In the genomic region with DNA sequence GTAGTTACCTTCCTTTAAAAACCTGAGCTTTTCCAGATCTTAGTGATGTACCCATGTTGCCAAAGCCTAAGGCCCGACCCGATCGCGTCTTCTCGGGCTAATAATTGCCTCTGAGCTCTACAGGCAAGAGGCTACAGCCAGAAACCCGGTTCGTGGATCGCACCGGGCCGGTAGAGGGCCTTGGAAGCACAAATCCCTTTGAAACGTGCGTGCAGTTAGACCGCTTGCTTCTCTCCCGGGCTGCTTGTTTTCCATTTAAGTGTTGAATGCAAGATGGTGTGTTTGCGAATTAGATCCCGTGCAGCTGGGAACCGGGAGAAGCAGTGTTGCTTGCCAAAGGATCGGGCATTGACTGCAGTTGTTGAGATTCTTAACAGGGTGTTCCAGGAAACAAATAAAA, we compare ENCODE assay signal across 8 mouse cellular contexts. TPM values are rescaled to one million over a fixed set of nuclear protein-coding genes. Genes with fewer than 3 reads are reported as not detected.
DNase-seq lines count a peak whose midpoint lies in the region; ATAC-seq and TF ChIP-seq lines count a peak whose summit lies in the region.

No protein-coding gene starts in this region.

- DNase-seq in Muller cell, postnatal 12 days (ENCODE audit: inconsistent ontology term) = peak; percentile 80
- DNase-seq in cerebellum, adult 2 months = peak; percentile 77 to 80
- peak; percentile 27 to 65 for DNase-seq in frontal cortex, adult 2 months (ENCODE audit: extremely low spot score in 1 of 2, low spot score in 1 of 2)
- DNase-seq in hindbrain, embryonic 11.5 days (ENCODE audit: low spot score) = peak; percentile 58
- peak; percentile 44 to 72 for DNase-seq in layer of hippocampus, postnatal 10 days (ENCODE audit: low spot score in 2 of 2)
- DNase-seq in lung, postnatal 0 days (ENCODE audit: low spot score) = peak; percentile 69
- DNase-seq in retina, embryonic 14.5 days (ENCODE audit: low spot score) = peak; percentile 64
- DNase-seq in urinary bladder, postnatal 25 days (ENCODE audit: low spot score) = peak; percentile 39

- no peak; the same call in 1 of the 2 replicates for TF ChIP-seq CTCF in cerebellum, adult 2 months (IDR thresholded peaks at IDR 0.05; ENCODE audit: borderline replicate concordance, insufficient read depth, low read depth, low read length)
- TF ChIP-seq CTCF in lung, postnatal 0 days (IDR thresholded peaks at IDR 0.05) = peak; percentile 52

- peak overlapping the region; percentile 71 for H3K4me2 ChIP-seq in hindbrain, embryonic 11.5 days (replicated peaks; ENCODE audit: low read depth, low read length)
- peak overlapping the region; percentile 65 for H3K4me2 ChIP-seq in lung, postnatal 0 days (replicated peaks; ENCODE audit: low read depth, low read length)

- no peak for TF ChIP-seq POLR2A in cerebellum, adult 2 months (IDR thresholded peaks at IDR 0.05; ENCODE audit: borderline replicate concordance, insufficient read depth, low read length)

- peaks cover 8% of the 10 kb centered on the region; the same call in 1 of the 2 replicates for H3K4me1 ChIP-seq in cerebellum, adult 2 months (ENCODE audit: control insufficient read depth, insufficient read depth, low read length)
- no peaks in the 10 kb centered on the region for H3K4me1 ChIP-seq in hindbrain, embryonic 11.5 days (replicated peaks; ENCODE audit: control insufficient read depth, insufficient read depth, low read length)
- peaks cover 9% of the 10 kb centered on the region; the same call in 1 of the 2 replicates for H3K4me1 ChIP-seq in lung, postnatal 0 days (ENCODE audit: insufficient read depth, low read depth, low read length)

- H3K27me3 ChIP-seq in cerebellum, adult 2 months (ENCODE audit: control insufficient read depth, insufficient read depth, low read length) = no peaks in the 10 kb centered on the region
- H3K27me3 ChIP-seq in hindbrain, embryonic 11.5 days (ENCODE audit: control insufficient read depth, insufficient read depth, low read length) = peaks cover 35% of the 10 kb centered on the region
- H3K27me3 ChIP-seq in lung, postnatal 0 days (replicated peaks; ENCODE audit: insufficient read depth, low read length) = no peaks in the 10 kb centered on the region

- no peak for ATAC-seq in hindbrain, embryonic 11.5 days (ENCODE audit: low FRiP score)
- ATAC-seq in lung, postnatal 0 days = no peak

- no peaks in the 10 kb centered on the region for H3K36me3 ChIP-seq in hindbrain, embryonic 11.5 days (ENCODE audit: control insufficient read depth, insufficient read depth, low read length)
- no peaks in the 10 kb centered on the region for H3K36me3 ChIP-seq in lung, postnatal 0 days (ENCODE audit: insufficient read depth, low read length)

- H3K27ac ChIP-seq in cerebellum, adult 2 months (ENCODE audit: insufficient read depth, low read length) = no peak overlapping the region
- no peak overlapping the region for H3K27ac ChIP-seq in hindbrain, embryonic 11.5 days (ENCODE audit: low read depth, low read length)
- H3K27ac ChIP-seq in lung, postnatal 0 days (ENCODE audit: low read length) = peak overlapping the region; percentile 83

- no peaks in the 10 kb centered on the region for H3K9me3 ChIP-seq in hindbrain, embryonic 11.5 days (ENCODE audit: control insufficient read depth, low read length)
- no peaks in the 10 kb centered on the region for H3K9me3 ChIP-seq in lung, postnatal 0 days (ENCODE audit: low read length)

- peak overlapping the region; percentile 80 for H3K4me3 ChIP-seq in cerebellum, adult 2 months (replicated peaks; ENCODE audit: insufficient read depth, low read depth, low read length)
- peak overlapping the region; percentile 38 for H3K4me3 ChIP-seq in hindbrain, embryonic 11.5 days (ENCODE audit: low read depth, low read length)
- H3K4me3 ChIP-seq in lung, postnatal 0 days (ENCODE audit: low read depth, low read length) = peak overlapping the region; percentile 44

- TF ChIP-seq EP300 in lung, postnatal 0 days (IDR thresholded peaks at IDR 0.05) = no peak

- WGBS in cerebellum, adult 2 months = under 1% methylated on average over 18 of the region's 18 CpGs
- WGBS in hindbrain, embryonic 11.5 days = under 1% methylated on average over 18 of the region's 18 CpGs
- 1% methylated on average over 18 of the region's 18 CpGs for WGBS in lung, postnatal 0 days

- H3K9ac ChIP-seq in hindbrain, embryonic 11.5 days (ENCODE audit: low read depth, low read length) = peak overlapping the region; percentile 17; the same call in 1 of the 2 replicates
- H3K9ac ChIP-seq in lung, postnatal 0 days (replicated peaks; ENCODE audit: low read depth) = peak overlapping the region; percentile 41

RNA-seq across cellular contexts. Expression of a gene that starts 0.8 kb away (rescaled TPM):
- polyA plus RNA-seq in cerebellum, adult 2 months (2012; rRNA removed) = 35.5 and 35.6 TPM in 2 replicates
- 55.9 and 57.6 TPM in 2 replicates for polyA plus RNA-seq in frontal cortex, adult 2 months (2012; rRNA removed)
- polyA plus RNA-seq in hindbrain, embryonic 11.5 days (2014; fragmentation: Nextera tagmentation; extraction: Ambion mirVana) = 12.8 and 17.5 TPM in 2 replicates
- 10 to 100 TPM; 38.8 to 39.7 TPM for total RNA-seq in layer of hippocampus, postnatal 10 days (2021)
- polyA plus RNA-seq in lung, postnatal 0 days (2015; fragmentation: Nextera tagmentation; extraction: Ambion mirVana) = 76.7 and 78.5 TPM in 2 replicates
